Mouse (Mus musculus) hindbrain, embryonic 14.5 days (tissue): ENCODE results near the gene Slc26a10. TPM values are rescaled to one million over a fixed set of nuclear protein-coding genes. Genes with fewer than 3 reads are reported as not detected.
"Not testable (repeated sequence)": the region's sequence is repeated elsewhere in the genome, so short reads cannot be mapped to it uniquely, and the experiment has no call there.

ENCODE experiments used
- ATAC-seq: fragments of 200-750 bp; cut with Nextera tagmentation; 2 replicates; pipeline ENCODE4 v1.8.0; 2017; ENCODE audit warnings: moderate number of reproducible peaks, mild to moderate bottlenecking, moderate TSS enrichment, moderate library complexity; ENCODE audit not compliant: low FRiP score
- DNase-seq: peaks from one replicate; pipeline ENCODE4 v3.0.0-alpha.2; 2015; ENCODE audit warnings: low spot score
- H3K27ac ChIP-seq: fragments of 300-500 bp; sonication (generic); 2 replicates; pipeline ENCODE4 v1.5.1; 2014; ENCODE audit warnings: mild to moderate bottlenecking, moderate library complexity
- H3K27me3 ChIP-seq: fragments of 300-500 bp; sonication (generic); 2 replicates; pipeline ENCODE4 v1.6.1; 2014; ENCODE audit warnings: mild to moderate bottlenecking, low read length, mixed read lengths; ENCODE audit not compliant: control insufficient read depth, insufficient read depth
- H3K36me3 ChIP-seq: fragments of 300-500 bp; sonication (generic); replicated peaks from 2 replicates; pipeline ENCODE4 v1.6.1; 2014; ENCODE audit not compliant: control insufficient read depth, insufficient read depth
- H3K4me1 ChIP-seq: fragments of 300-500 bp; sonication (generic); replicated peaks from 2 replicates; pipeline ENCODE4 v1.6.1; 2014; ENCODE audit warnings: antibody characterized with exemption, low read length, mixed read lengths; ENCODE audit not compliant: control insufficient read depth, insufficient read depth
- H3K4me2 ChIP-seq: fragments of 300-500 bp; sonication (generic); replicated peaks from 2 replicates; pipeline ENCODE4 v1.6.1; 2014; ENCODE audit warnings: mild to moderate bottlenecking, moderate library complexity
- H3K4me3 ChIP-seq: fragments of 300-500 bp; sonication (generic); replicated peaks from 2 replicates; pipeline ENCODE4 v1.5.1; 2014; ENCODE audit warnings: mild to moderate bottlenecking, low read length
- H3K9ac ChIP-seq: fragments of 300-500 bp; sonication (generic); 2 replicates; pipeline ENCODE4 v1.6.1; 2014
- H3K9me3 ChIP-seq: fragments of 300-500 bp; sonication (generic); 2 replicates; pipeline ENCODE4 v1.6.1; 2016; ENCODE audit warnings: low read length; ENCODE audit not compliant: control insufficient read depth
- WGBS: fragments of 180-500 bp; shearing (Covaris S2); extraction: QIAGEN DNeasy Blood & Tissue Kit; methylation state at CpG from one replicate; pipeline ENCODE4 v1.1.7; 2014; 5-methylcytosine and 5-hydroxymethylcytosine counted together
- polyA plus RNA-seq: library from polyadenylated mRNA; unstranded; fragments of >200 nt; fragmentation: Nextera tagmentation; extraction: Ambion mirVana; gene quantifications from 2 replicates; pipeline ENCODE4 v1.2.1, GENCODE M21; 2014

The Slc26a10 gene
- polyA plus RNA-seq, 1 experiment from 2014 or later: 0.94 TPM

DNA sequence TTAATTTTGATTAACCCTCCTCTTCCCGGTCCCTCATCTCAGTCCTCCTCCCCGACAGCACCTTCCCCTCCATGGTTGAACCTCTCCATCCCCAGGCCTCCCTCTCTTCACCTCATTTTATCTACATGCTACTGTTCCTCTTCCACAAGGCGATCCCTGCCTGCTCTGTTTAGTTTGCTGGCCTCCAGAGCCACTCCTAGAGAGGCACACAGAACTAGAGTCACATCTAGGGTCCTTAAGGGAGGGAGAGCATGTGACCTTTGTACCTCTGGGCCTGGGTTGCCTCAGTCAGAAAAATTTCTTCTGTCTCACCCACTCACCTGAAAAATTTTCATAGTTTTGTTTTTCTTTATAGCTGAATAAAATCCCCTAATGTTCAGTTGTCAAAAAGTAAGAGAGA, 42.5 kb downstream of the Slc26a10 start:
- 90% methylated on average over 3 of the region's 3 CpGs for WGBS
- no peaks in the 10 kb centered on the region for H3K27me3 ChIP-seq
- ATAC-seq: no peak
- H3K9me3 ChIP-seq: no peaks in the 10 kb centered on the region
- H3K4me3 ChIP-seq: no peak overlapping the region
- no peak overlapping the region for H3K9ac ChIP-seq
- H3K4me1 ChIP-seq: no peaks in the 10 kb centered on the region
- no peak for DNase-seq
- H3K27ac ChIP-seq: no peak overlapping the region
- H3K4me2 ChIP-seq: no peak overlapping the region
- H3K36me3 ChIP-seq: no peaks in the 10 kb centered on the region

DNA sequence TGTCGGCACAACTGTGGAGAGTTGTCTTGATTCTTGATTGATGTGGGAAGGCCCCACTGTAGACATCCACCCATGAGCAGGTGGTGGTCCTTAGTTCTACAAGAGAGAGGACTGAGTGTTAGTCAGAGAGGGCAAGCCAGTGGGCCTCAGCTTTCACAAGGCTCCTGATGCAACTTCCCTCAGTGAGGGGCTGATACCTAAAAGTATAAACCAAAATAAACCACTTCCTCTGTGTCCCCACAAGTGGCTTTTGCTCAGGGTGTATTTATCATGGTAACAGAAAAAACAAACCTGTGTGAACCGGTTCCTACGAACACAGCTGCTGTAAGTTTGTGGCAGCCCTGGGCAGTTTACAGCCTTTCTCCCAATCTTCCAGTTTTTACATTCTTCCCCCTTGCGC, 43.9 kb downstream of the Slc26a10 start:
- no peak for ATAC-seq
- Histone ChIP-seq H3K4me3 (no peak overlapping the region), H3K27me3 (no peaks in the 10 kb centered on the region), H3K36me3 (no peaks in the 10 kb centered on the region), H3K4me2 (no peak overlapping the region), H3K9ac (no peak overlapping the region), H3K4me1 (no peaks in the 10 kb centered on the region), H3K9me3 (no peaks in the 10 kb centered on the region), H3K27ac (no peak overlapping the region)
- WGBS: 91% methylated on average over 4 of the region's 4 CpGs
- DNase-seq: no peak

DNA sequence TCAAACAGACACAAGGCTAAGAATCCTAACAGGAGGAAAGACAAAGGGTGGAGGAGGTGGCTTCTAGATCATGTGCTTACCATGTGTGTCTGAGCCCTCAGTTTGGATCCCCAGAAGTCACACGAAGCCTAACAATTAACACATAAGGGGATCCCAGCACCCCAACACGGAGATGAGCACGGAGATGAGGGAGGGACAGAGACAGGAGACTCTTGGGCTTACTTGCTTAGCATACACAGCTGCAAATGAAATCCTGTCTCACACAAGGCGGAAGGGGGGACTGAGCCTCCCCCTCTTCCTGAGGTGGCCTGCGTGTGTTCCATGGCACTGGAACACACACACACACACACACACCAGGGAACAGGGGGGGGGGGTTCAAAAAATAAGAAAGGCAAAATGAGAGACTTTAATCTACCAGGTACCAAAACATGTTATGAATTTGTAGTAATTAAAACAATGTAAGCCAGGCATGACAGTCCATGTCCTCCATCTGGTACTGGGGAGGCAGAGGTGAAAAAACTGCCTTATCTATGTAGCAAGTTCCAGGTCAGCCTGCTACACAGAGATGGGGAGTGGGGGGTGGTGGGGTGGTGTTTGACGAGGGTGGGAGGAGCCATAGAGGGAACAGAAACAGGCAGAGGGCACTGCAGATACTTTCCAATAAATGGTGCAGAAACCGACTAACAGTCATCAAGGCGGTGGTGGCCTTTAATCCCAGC, 45.2 kb downstream of the Slc26a10 start:
- H3K9me3 ChIP-seq: no peaks in the 10 kb centered on the region
- no peak overlapping the region for H3K4me2 ChIP-seq
- no peak overlapping the region for H3K4me3 ChIP-seq
- no peak overlapping the region for H3K27ac ChIP-seq
- H3K4me1 ChIP-seq: no peaks in the 10 kb centered on the region
- 63% methylated on average over 8 of the region's 8 CpGs for whole genome bisulfite sequencing
- DNase-seq (no peak), ATAC-seq (no peak)
- H3K36me3 ChIP-seq: no peaks in the 10 kb centered on the region
- H3K27me3 ChIP-seq: no peaks in the 10 kb centered on the region
- no peak overlapping the region for H3K9ac ChIP-seq

DNA sequence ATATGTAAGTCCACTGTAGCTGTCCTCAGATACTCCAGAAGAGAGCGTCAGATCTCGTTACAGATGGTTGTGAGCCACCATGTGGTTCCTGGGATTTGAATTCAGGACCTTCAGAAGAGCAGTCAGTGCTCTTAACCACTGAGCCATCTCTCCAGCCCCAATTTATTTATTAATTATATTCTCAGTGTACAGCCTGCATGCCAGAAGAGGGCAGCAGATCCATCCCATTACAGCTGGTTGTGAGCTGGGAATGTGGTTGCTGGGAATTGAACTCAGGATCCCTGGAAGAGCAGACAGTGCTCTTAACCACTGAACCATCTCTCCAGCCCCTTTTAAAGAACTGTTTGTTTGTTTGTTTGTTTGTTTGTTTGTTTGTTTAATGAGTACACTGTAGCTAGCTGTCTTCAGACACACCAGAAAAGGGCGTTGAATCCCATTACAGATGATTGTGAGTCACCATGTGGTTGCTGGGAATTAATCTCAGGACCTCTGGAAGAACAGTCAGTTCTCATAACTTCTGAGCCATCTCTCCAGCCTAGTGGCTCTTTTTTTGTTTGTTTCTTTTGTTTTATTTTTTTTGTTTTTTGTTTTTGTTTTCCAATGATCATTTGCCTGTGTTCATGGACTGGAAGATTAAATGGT, 45.9 kb downstream of the Slc26a10 start:
- H3K36me3 ChIP-seq, H3K4me1 ChIP-seq, H3K27ac ChIP-seq, ATAC-seq, H3K4me2 ChIP-seq, DNase-seq, H3K9me3 ChIP-seq, H3K9ac ChIP-seq, H3K27me3 ChIP-seq, H3K4me3 ChIP-seq: not testable (repeated sequence)
- 88% methylated on average over 3 of the region's 3 CpGs for WGBS

DNA sequence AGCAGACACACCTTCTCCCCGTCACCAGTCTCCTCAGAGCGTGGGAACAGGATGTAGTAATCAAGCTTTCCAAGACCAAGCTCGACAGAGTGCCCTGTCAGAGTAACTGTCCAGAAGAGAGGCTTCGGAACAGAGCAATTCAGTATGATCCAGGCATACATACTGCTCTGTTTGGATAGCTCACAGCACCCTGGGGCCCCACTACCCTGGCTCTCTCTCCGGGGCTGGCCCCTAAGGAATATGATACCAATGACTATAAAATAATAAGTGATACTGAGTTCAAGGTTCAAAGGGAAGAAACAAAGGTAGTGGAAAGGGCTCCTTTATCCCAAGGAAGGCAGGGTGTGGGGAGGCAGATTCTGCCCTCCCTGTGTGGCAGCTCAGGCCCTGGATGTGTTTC, 48.0 kb downstream of the Slc26a10 start:
- no peak overlapping the region for H3K9ac ChIP-seq
- no peaks in the 10 kb centered on the region for H3K36me3 ChIP-seq
- DNase-seq (no peak), ATAC-seq (no peak)
- no peak overlapping the region for H3K27ac ChIP-seq
- no peaks in the 10 kb centered on the region for H3K27me3 ChIP-seq
- H3K9me3 ChIP-seq: no peaks in the 10 kb centered on the region
- 77% methylated on average over 5 of the region's 5 CpGs for WGBS
- no peaks in the 10 kb centered on the region for H3K4me1 ChIP-seq
- no peak overlapping the region for H3K4me2 ChIP-seq
- no peak overlapping the region for H3K4me3 ChIP-seq

DNA sequence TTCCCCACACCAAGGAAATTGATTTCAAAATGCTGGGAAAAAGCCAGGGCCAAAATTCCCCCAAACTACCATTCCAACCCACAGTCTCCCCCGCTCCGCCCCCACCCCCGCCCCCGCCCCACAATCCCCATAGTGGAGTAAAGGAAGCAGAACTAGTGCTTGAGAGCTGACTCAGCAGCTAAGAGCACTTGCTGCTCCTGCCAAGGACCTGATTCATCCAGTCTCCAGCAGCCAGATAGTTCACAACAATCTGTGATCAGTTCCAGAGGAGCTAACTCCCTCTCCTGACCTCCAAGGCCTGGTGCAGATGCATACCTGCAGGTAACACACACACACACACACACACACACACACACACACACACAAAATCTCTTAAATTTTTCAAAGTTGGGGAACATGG, 51.0 kb downstream of the Slc26a10 start:
- ATAC-seq: no peak
- Histone ChIP-seq H3K4me3 (no peak overlapping the region), H3K4me2 (no peak overlapping the region), H3K9me3 (no peaks in the 10 kb centered on the region), H3K4me1 (no peaks in the 10 kb centered on the region), H3K27ac (no peak overlapping the region), H3K9ac (no peak overlapping the region), H3K36me3 (no peaks in the 10 kb centered on the region), H3K27me3 (no peaks in the 10 kb centered on the region)
- no peak for DNase-seq
- 61% methylated on average over 4 of the region's 4 CpGs for WGBS

DNA sequence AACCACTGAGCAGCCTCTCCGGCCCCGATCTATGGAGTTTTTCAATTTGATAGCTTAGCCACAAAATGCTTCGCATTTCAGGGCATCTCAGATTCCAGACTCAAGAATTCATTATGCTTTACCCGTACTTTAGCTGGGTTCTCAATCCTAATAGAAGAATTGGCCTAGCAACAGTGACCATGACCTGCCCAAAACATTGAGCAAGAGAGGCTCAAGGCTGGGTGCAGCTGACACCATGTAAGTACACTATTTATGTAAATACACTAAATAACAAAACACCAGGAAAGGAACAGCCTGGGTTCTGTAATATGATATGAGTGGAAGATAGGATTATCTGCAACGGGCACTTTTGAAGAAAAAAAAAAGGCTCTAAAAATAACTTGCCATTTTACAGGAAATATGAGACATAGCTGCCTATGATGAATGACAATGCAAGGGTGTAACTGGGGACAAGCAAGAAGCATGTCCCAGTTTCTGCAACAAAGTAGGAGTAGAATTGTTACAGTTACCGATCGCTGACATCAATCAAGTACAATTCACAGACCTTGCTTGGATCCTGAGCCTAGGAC, 52.6 kb downstream of the Slc26a10 start:
- ATAC-seq: no peak
- no peaks in the 10 kb centered on the region for H3K27me3 ChIP-seq
- H3K9me3 ChIP-seq: no peaks in the 10 kb centered on the region
- no peaks in the 10 kb centered on the region for H3K36me3 ChIP-seq
- H3K9ac ChIP-seq: no peak overlapping the region
- 91% methylated on average over 7 of the region's 7 CpGs for WGBS
- peaks cover 6% of the 10 kb centered on the region for H3K4me1 ChIP-seq
- no peak overlapping the region for H3K4me3 ChIP-seq
- no peak for DNase-seq
- H3K4me2 ChIP-seq: no peak overlapping the region
- no peak overlapping the region for H3K27ac ChIP-seq

DNA sequence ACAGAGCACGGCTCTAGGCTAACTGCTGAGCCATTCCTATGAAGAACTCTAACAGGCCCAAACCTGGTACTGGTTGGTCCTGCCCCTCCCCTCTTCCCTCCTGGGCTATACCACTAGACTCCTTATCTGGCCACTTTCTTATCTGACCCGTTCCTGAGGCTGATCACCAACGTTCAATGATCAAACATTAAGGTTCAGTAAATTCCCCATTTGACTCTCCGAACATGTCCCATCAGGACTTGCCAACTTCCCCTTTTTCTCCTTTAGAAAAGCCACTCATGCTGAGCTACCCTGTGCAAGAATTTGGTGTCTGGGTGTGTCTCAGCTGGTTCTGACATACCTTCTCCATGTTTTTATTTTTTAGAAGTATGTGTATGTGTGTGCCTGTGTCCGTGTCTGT, 53.9 kb downstream of the Slc26a10 start:
- H3K27me3 ChIP-seq: no peaks in the 10 kb centered on the region
- no peak for DNase-seq
- no peaks in the 10 kb centered on the region for H3K36me3 ChIP-seq
- no peak overlapping the region for H3K9ac ChIP-seq
- 86% methylated on average over 5 of the region's 5 CpGs for WGBS
- no peak overlapping the region for H3K27ac ChIP-seq
- no peaks in the 10 kb centered on the region for H3K9me3 ChIP-seq
- no peak for ATAC-seq
- H3K4me1 ChIP-seq: peaks cover 17% of the 10 kb centered on the region
- H3K4me2 ChIP-seq: no peak overlapping the region
- H3K4me3 ChIP-seq: no peak overlapping the region

DNA sequence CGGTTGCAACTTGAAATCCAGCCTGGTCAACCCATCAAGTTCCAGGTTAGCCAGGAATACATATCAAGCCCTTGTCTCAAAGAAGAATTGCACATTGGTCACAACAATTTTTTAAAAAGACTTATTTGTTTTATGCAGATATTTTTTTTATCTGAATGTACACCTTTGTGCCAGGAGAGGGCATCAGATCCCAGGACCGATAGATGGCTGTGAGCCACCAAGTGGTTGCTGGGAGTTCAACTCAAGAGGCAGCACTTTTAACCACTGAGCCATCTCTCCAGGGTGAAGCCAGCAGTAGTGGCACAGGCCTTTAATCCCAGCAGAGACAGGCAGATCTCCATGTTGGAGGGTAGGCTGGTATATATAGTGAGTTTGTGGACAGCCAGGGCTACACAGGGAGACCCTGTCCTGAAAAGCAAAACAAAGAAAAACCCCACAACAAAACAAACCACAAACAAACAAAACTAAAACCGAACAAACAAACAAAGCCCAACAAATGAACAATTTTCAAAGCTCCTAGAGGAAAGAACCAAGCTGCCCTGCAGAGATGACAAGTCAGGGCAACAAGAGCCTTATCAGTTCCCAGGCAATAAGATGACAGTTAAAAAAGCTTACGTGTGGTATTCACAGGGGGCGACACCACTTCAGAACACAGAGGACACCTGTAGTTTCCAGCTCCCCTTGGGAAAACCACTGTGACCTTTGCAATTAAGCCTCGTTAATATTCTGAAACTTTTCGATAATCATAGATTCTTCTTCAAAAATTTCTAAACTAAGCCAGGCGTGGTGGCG, 55.0 kb downstream of the Slc26a10 start:
- Histone ChIP-seq H3K4me2 (no peak overlapping the region), H3K9me3 (no peaks in the 10 kb centered on the region), H3K4me1 (peaks cover 17% of the 10 kb centered on the region), H3K27ac (no peak overlapping the region), H3K27me3 (no peaks in the 10 kb centered on the region), H3K36me3 (no peaks in the 10 kb centered on the region), H3K9ac (no peak overlapping the region), H3K4me3 (no peak overlapping the region)
- ATAC-seq (no peak), DNase-seq (no peak)
- WGBS: 79% methylated on average over 9 of the region's 9 CpGs
